Mouse (Mus musculus) heart, adult 9 months (tissue): ENCODE data around the gene Gins1.
"Not testable (repeated sequence)": the region's sequence is repeated elsewhere in the genome, so short reads cannot be mapped to it uniquely, and the experiment has no call there.

Experiments
- DNase-seq, 2 experiments: peaks; one replicate each; pipeline ENCODE4 v3.0.0; 2022; ENCODE audit warnings: low spot score in 2 of 2

Gene Gins1

GRCm38 (mm10) chr2:150904936-150905450 is at the start of gene Gins1:
TSS of gene Gins1 (plus strand) at chr2:150905400.
- DNase-seq, result no peak

GRCm38 (mm10) chr2:150858724-150859487 is 46.3 kb upstream of the Gins1 start:
- DNase-seq, result no peak

GRCm38 (mm10) chr2:150859709-150860470 is 45.3 kb upstream of the Gins1 start:
- no peak for DNase-seq

- DNase-seq, result no peak
These were observed 44.1 kb upstream of the Gins1 start for GRCm38 (mm10) chr2:150861128-150861527.

- no peak for DNase-seq
These were observed 38.2 kb upstream of the Gins1 start for GRCm38 (mm10) chr2:150867021-150867420.

GRCm38 (mm10) chr2:150869446-150869845 is 35.8 kb upstream of the Gins1 start:
- DNase-seq, result no peak

- no peak for DNase-seq
These were observed 30.7 kb upstream of the Gins1 start for GRCm38 (mm10) chr2:150874508-150874907.

- DNase-seq, result no peak
These were observed 30.0 kb upstream of the Gins1 start for GRCm38 (mm10) chr2:150875226-150875625.

GRCm38 (mm10) chr2:150877561-150877960 is 27.6 kb upstream of the Gins1 start:
- no peak for DNase-seq

- DNase-seq, result no peak
These were observed 21.0 kb upstream of the Gins1 start for GRCm38 (mm10) chr2:150884075-150884778.

GRCm38 (mm10) chr2:150884779-150885110 is 20.5 kb upstream of the Gins1 start:
- no peak for DNase-seq

GRCm38 (mm10) chr2:150885814-150886213 is 19.4 kb upstream of the Gins1 start:
- DNase-seq, result no peak

- DNase-seq, result no peak
These were observed 18.9 kb upstream of the Gins1 start for GRCm38 (mm10) chr2:150886315-150886714.

- DNase-seq, result no peak
These were observed 17.8 kb upstream of the Gins1 start for GRCm38 (mm10) chr2:150887370-150887769.

- no peak for DNase-seq
These were observed 10.5 kb upstream of the Gins1 start for GRCm38 (mm10) chr2:150894617-150895267.

GRCm38 (mm10) chr2:150895691-150896252 is 9.4 kb upstream of the Gins1 start:
- DNase-seq, result no peak

GRCm38 (mm10) chr2:150900341-150900740 is 4.9 kb upstream of the Gins1 start:
- no peak for DNase-seq

- no peak for DNase-seq
These were observed 2.9 kb upstream of the Gins1 start for GRCm38 (mm10) chr2:150902347-150902746.

GRCm38 (mm10) chr2:150904272-150904935 is 796 bp upstream of the Gins1 start, which contains the start of gene Abhd12:
TSS of gene Abhd12 (minus strand) at chr2:150904741.
- DNase-seq, result peak; percentile 97

- not testable (repeated sequence) for DNase-seq
These were observed 3.7 kb downstream of the Gins1 start for GRCm38 (mm10) chr2:150908881-150909280.
